Mouse (Mus musculus) MEL (cell line): ENCODE measurements around the gene Fam166a. TPM values are rescaled to one million over a fixed set of nuclear protein-coding genes. Genes with fewer than 3 reads are reported as not detected.

Source experiments
- DNase-seq: peaks from one replicate; pipeline ENCODE4 v3.0.0; 2011; ENCODE audit warnings: low read depth, low spot score
- H3K27ac ChIP-seq: 2 replicates; pipeline ENCODE4 v1.5.1; 2012; ENCODE audit warnings: low read depth, mild to moderate bottlenecking, control low read depth, low read length, moderate library complexity; ENCODE audit not compliant: control insufficient read depth
- H3K27me3 ChIP-seq, 2 experiments: fragments of 150-350 bp in 1 of 2; sonication (generic) in 1 of 2; 2 replicates each; pipeline ENCODE4 v1.6.1; 2012; ENCODE audit warnings: low read length in 2 of 2, mild to moderate bottlenecking in 2 of 2, improper control_type of control experiment in 1 of 2, moderate library complexity in 1 of 2; ENCODE audit not compliant: insufficient read depth in 2 of 2, control insufficient read depth in 1 of 2
- H3K36me3 ChIP-seq, 2 experiments: 2 replicates each; pipeline ENCODE4 v1.6.1; 2012 to 2014; ENCODE audit warnings: low read length in 2 of 2, improper control_type of control experiment in 1 of 2, inconsistent platforms in 1 of 2, mild to moderate bottlenecking in 1 of 2; ENCODE audit not compliant: insufficient read depth in 2 of 2, control insufficient read depth in 1 of 2
- H3K4me1 ChIP-seq, 2 experiments: fragments of 150-350 bp in 1 of 2; sonication (generic) in 1 of 2; 2 replicates each; pipeline ENCODE4 v1.6.1; 2012; ENCODE audit warnings: low read length in 2 of 2, improper control_type of control experiment in 1 of 2, mild to moderate bottlenecking in 1 of 2; ENCODE audit not compliant: insufficient read depth in 2 of 2, control insufficient read depth in 1 of 2
- H3K4me3 ChIP-seq, 2 experiments: fragments of 150-350 bp in 1 of 2; sonication (generic) in 1 of 2; 2 replicates each; pipeline ENCODE4 v1.5.1; 2012; ENCODE audit warnings: low read depth in 2 of 2, low read length in 2 of 2, mild to moderate bottlenecking in 2 of 2, moderate library complexity in 2 of 2, control low read depth in 1 of 2, improper control_type of control experiment in 1 of 2; ENCODE audit not compliant: control insufficient read depth in 1 of 2, insufficient read depth in 1 of 2
- H3K79me2 ChIP-seq: 2 replicates; pipeline ENCODE4 v1.6.1; 2012; ENCODE audit warnings: mild to moderate bottlenecking, low read length, moderate library complexity; ENCODE audit not compliant: control insufficient read depth, poor library complexity, insufficient read depth
- H3K9ac ChIP-seq: 2 replicates; pipeline ENCODE4 v1.6.1; 2012; ENCODE audit warnings: low read depth, mild to moderate bottlenecking, control low read depth, low read length, moderate library complexity; ENCODE audit not compliant: control insufficient read depth, poor library complexity, severe bottlenecking
- H3K9me3 ChIP-seq: fragments of 150-350 bp; sonication (generic); replicated peaks from 2 replicates; pipeline ENCODE4 v1.6.1; 2012; ENCODE audit warnings: mild to moderate bottlenecking, low read length, improper control_type of control experiment, moderate library complexity; ENCODE audit not compliant: insufficient read depth
- BHLHE40 ChIP-seq: IDR thresholded peaks from 2 replicates; pipeline ENCODE4 v1.6.1; 2012; ENCODE audit warnings: low read depth, mild to moderate bottlenecking, inconsistent platforms, low read length, improper control_type of control experiment, borderline replicate concordance
- CHD1 ChIP-seq: IDR thresholded peaks from 2 replicates; pipeline ENCODE4 v1.6.1; 2012; ENCODE audit warnings: low read depth, mild to moderate bottlenecking, inconsistent platforms, low read length, improper control_type of control experiment
- CHD2 ChIP-seq: IDR thresholded peaks from 2 replicates; pipeline ENCODE4 v1.6.1; 2011; ENCODE audit warnings: low read length, improper control_type of control experiment
- CTCF ChIP-seq, 3 experiments: IDR thresholded peaks in 2 of 3; conservative IDR thresholded peaks in 1 of 3; 2 replicates each; pipeline ENCODE4 v1.5.1; 2011 to 2012; ENCODE audit warnings: low read length in 3 of 3, low read depth in 2 of 3, mild to moderate bottlenecking in 2 of 3, improper control_type of control experiment in 1 of 3, inconsistent platforms in 1 of 3, mixed read lengths in 1 of 3, moderate library complexity in 1 of 3; ENCODE audit not compliant: control insufficient read depth in 1 of 3, insufficient read depth in 1 of 3, poor library complexity in 1 of 3, severe bottlenecking in 1 of 3
- E2F4 ChIP-seq: IDR thresholded peaks from 2 replicates; pipeline ENCODE4 v1.6.1; 2011; ENCODE audit warnings: low read depth, low read length, improper control_type of control experiment, borderline replicate concordance
- ELF1 ChIP-seq: IDR thresholded peaks from 2 replicates; pipeline ENCODE4 v1.6.1; 2014; ENCODE audit warnings: low read depth, mild to moderate bottlenecking, inconsistent platforms, low read length, improper control_type of control experiment, moderate library complexity
- EP300 ChIP-seq, 2 experiments: IDR thresholded peaks; 2 replicates each; pipeline ENCODE4 v1.6.1; 2011; ENCODE audit warnings: improper control_type of control experiment in 2 of 2, low read length in 2 of 2, low read depth in 1 of 2, mild to moderate bottlenecking in 1 of 2
- ETS1 ChIP-seq: IDR thresholded peaks from 2 replicates; pipeline ENCODE4 v1.6.1; 2012; ENCODE audit warnings: low read depth, mild to moderate bottlenecking, inconsistent platforms, low read length, improper control_type of control experiment, moderate library complexity
- GABPA ChIP-seq: IDR thresholded peaks from 2 replicates; pipeline ENCODE4 v1.6.1; 2012; ENCODE audit warnings: low read depth, mild to moderate bottlenecking, inconsistent platforms, low read length, improper control_type of control experiment, moderate library complexity
- GATA1 ChIP-seq: IDR thresholded peaks from 2 replicates; pipeline ENCODE4 v1.6.1; 2011; ENCODE audit warnings: low read depth, low read length, improper control_type of control experiment
- HCFC1 ChIP-seq: IDR thresholded peaks from 2 replicates; pipeline ENCODE4 v1.6.1; 2012; ENCODE audit warnings: low read depth, mild to moderate bottlenecking, inconsistent platforms, low read length, improper control_type of control experiment, moderate library complexity
- JUND ChIP-seq: IDR thresholded peaks from 2 replicates; pipeline ENCODE4 v1.6.1; 2011; ENCODE audit warnings: low read depth, mild to moderate bottlenecking, improper control_type of control experiment, low read length
- KAT2A ChIP-seq: conservative IDR thresholded peaks from 2 replicates; pipeline ENCODE4 v1.6.1; 2012; ENCODE audit warnings: low read depth, low read length, improper control_type of control experiment, inconsistent platforms
- MAFK ChIP-seq: IDR thresholded peaks from 2 replicates; pipeline ENCODE4 v1.6.1; 2011; ENCODE audit warnings: low read depth, mild to moderate bottlenecking, low read length, improper control_type of control experiment, borderline replicate concordance
- MAZ ChIP-seq: IDR thresholded peaks from 2 replicates; pipeline ENCODE4 v1.6.1; 2012; ENCODE audit warnings: low read depth, mild to moderate bottlenecking, inconsistent platforms, low read length, improper control_type of control experiment
- MEF2A ChIP-seq: IDR thresholded peaks from 2 replicates; pipeline ENCODE4 v1.6.1; 2014; ENCODE audit warnings: low read depth, mild to moderate bottlenecking, inconsistent platforms, low read length, improper control_type of control experiment; ENCODE audit not compliant: poor library complexity, insufficient replicate concordance, severe bottlenecking; ENCODE audit errors: extremely low read depth
- MXI1 ChIP-seq: IDR thresholded peaks from 2 replicates; pipeline ENCODE4 v1.6.1; 2011; ENCODE audit warnings: mild to moderate bottlenecking, low read depth, low read length, improper control_type of control experiment
- MYB ChIP-seq: IDR thresholded peaks from 2 replicates; pipeline ENCODE4 v1.6.1; 2011; ENCODE audit warnings: mild to moderate bottlenecking, low read depth, low read length, improper control_type of control experiment
- MYC ChIP-seq: IDR thresholded peaks from 2 replicates; pipeline ENCODE4 v1.6.1; 2011; ENCODE audit warnings: low read depth, mild to moderate bottlenecking, low read length, improper control_type of control experiment, moderate library complexity
- NELFE ChIP-seq: IDR thresholded peaks from 2 replicates; pipeline ENCODE4 v1.6.1; 2011; ENCODE audit warnings: low read depth, low read length, improper control_type of control experiment
- NRF1 ChIP-seq: IDR thresholded peaks from 2 replicates; pipeline ENCODE4 v1.6.1; 2014; ENCODE audit warnings: low read depth, mild to moderate bottlenecking, inconsistent platforms, low read length, improper control_type of control experiment, moderate library complexity; ENCODE audit not compliant: poor library complexity, insufficient read depth, severe bottlenecking
- POLR2A ChIP-seq, 2 experiments: IDR thresholded peaks; 2 replicates each; pipeline ENCODE4 v1.6.1; 2011 to 2012; ENCODE audit warnings: low read length in 2 of 2, mild to moderate bottlenecking in 2 of 2, control low read depth in 1 of 2, improper control_type of control experiment in 1 of 2, low read depth in 1 of 2, moderate library complexity in 1 of 2; ENCODE audit not compliant: control insufficient read depth in 1 of 2, insufficient read depth in 1 of 2, poor library complexity in 1 of 2
- POLR2AphosphoS2 ChIP-seq: IDR thresholded peaks from 2 replicates; pipeline ENCODE4 v1.6.1; 2011; ENCODE audit warnings: low read length, improper control_type of control experiment
- POLR2AphosphoS5 ChIP-seq: IDR thresholded peaks from 2 replicates; pipeline ENCODE4 v1.6.1; 2012; ENCODE audit warnings: low read depth, borderline replicate concordance, mild to moderate bottlenecking, inconsistent platforms, low read length, moderate library complexity, mixed read lengths
- SIN3A ChIP-seq: IDR thresholded peaks from 2 replicates; pipeline ENCODE4 v1.6.1; 2012; ENCODE audit warnings: low read length, improper control_type of control experiment, inconsistent platforms
- SMC3 ChIP-seq: IDR thresholded peaks from 2 replicates; pipeline ENCODE4 v1.6.1; 2011; ENCODE audit warnings: low read depth, low read length, improper control_type of control experiment
- TAL1 ChIP-seq: IDR thresholded peaks from 2 replicates; pipeline ENCODE4 v1.6.1; 2012; ENCODE audit warnings: mild to moderate bottlenecking, inconsistent platforms, low read length, moderate library complexity, mixed read lengths
- TBP ChIP-seq: IDR thresholded peaks from 2 replicates; pipeline ENCODE4 v1.8.0; 2011; ENCODE audit warnings: low read depth, low read length, improper control_type of control experiment
- TCF12 ChIP-seq: IDR thresholded peaks from 2 replicates; pipeline ENCODE4 v1.6.1; 2014; ENCODE audit warnings: low read depth, mild to moderate bottlenecking, inconsistent platforms, low read length, improper control_type of control experiment, moderate library complexity
- UBTF ChIP-seq: IDR thresholded peaks from 2 replicates; pipeline ENCODE4 v1.6.1; 2012; ENCODE audit warnings: low read depth, mild to moderate bottlenecking, inconsistent platforms, low read length, improper control_type of control experiment, moderate library complexity, borderline replicate concordance; ENCODE audit not compliant: insufficient read depth
- USF1 ChIP-seq: IDR thresholded peaks from 2 replicates; pipeline ENCODE4 v1.6.1; 2014; ENCODE audit warnings: low read depth, mild to moderate bottlenecking, inconsistent platforms, low read length, improper control_type of control experiment, moderate library complexity
- USF2 ChIP-seq, 2 experiments: IDR thresholded peaks; 2 replicates each; pipeline ENCODE4 v1.6.1; 2011 to 2012; ENCODE audit warnings: improper control_type of control experiment in 2 of 2, low read length in 2 of 2, borderline replicate concordance in 1 of 2, inconsistent platforms in 1 of 2, low read depth in 1 of 2, mild to moderate bottlenecking in 1 of 2; ENCODE audit not compliant: insufficient read depth in 1 of 2
- ZC3H11A ChIP-seq: IDR thresholded peaks from 2 replicates; pipeline ENCODE4 v1.6.1; 2012; ENCODE audit warnings: low read depth, mild to moderate bottlenecking, inconsistent platforms, low read length, improper control_type of control experiment
- ZKSCAN1 ChIP-seq: IDR thresholded peaks from 2 replicates; pipeline ENCODE4 v1.6.1; 2012; ENCODE audit warnings: low read depth, mild to moderate bottlenecking, inconsistent platforms, low read length, improper control_type of control experiment, moderate library complexity
- ZMIZ1 ChIP-seq: IDR thresholded peaks from 2 replicates; pipeline ENCODE4 v1.6.1; 2012; ENCODE audit warnings: low read depth, mild to moderate bottlenecking, inconsistent platforms, low read length, improper control_type of control experiment, moderate library complexity
- ZNF384 ChIP-seq: IDR thresholded peaks from 2 replicates; pipeline ENCODE4 v1.6.1; 2012; ENCODE audit warnings: low read depth, mild to moderate bottlenecking, inconsistent platforms, low read length, improper control_type of control experiment
- polyA plus RNA-seq, 2 experiments: library from polyadenylated mRNA; stranded (reverse) in 1 of 2; unstranded in 1 of 2; fragments of >175 nt in 1 of 2; fragments of >200 nt in 1 of 2; gene quantifications; 2 replicates each; pipeline versions ENCODE4 v1.2.1 to v1.2.4; 2012; ENCODE audit warnings: low replicate concordance in 2 of 2, low read depth in 1 of 2; ENCODE audit not compliant: insufficient read length in 2 of 2, insufficient read depth in 1 of 2, missing spikeins in 1 of 2
- total RNA-seq: library from RNA; depleted of rRNA; stranded (reverse); fragments of 300-350 nt; gene quantifications from 2 replicates; pipeline ENCODE4 v1.2.3, GENCODE M21; 2012

The Fam166a gene
- total and polyA plus RNA-seq, 3 experiments: 1.1 to 15.6 TPM; not detected in 1

- H3K27ac ChIP-seq: peak within 1 kb of the TSS; percentile 69
- peak; percentile 95 for DNase-seq
- peaks cover 0 to 8% of the 10 kb centered on the region in 2 experiments; a peak in 2 of 4 replicates for H3K36me3 ChIP-seq
- H3K27me3 ChIP-seq: no peaks in the 10 kb centered on the region
- H3K9me3 ChIP-seq: no peaks in the 10 kb centered on the region
- H3K4me1 ChIP-seq: peaks cover 2 to 12% of the 10 kb centered on the region in 2 experiments; a peak in 1 of 4 replicates
- H3K4me3 ChIP-seq: peak within 1 kb of the TSS; percentile 87 to 97
- H3K9ac ChIP-seq: peak within 1 kb of the TSS; percentile 96
- peaks cover 20% of the 10 kb centered on the region for H3K79me2 ChIP-seq
- TF ChIP-seq USF1 (no peak), JUND (no peak), BHLHE40 (no peak), USF2 (IDR thresholded peaks at IDR 0.05; ENCODE audit: borderline replicate concordance in 1 of 2, insufficient read depth in 1 of 2, low read depth in 1 of 2, low read length in 2 of 2) (no peak), MAFK (no peak), MYB (no peak), GATA1 (no peak), TAL1 (no peak), ELF1 (peak; percentile 98), CHD1 (no peak), HCFC1 (peak; percentile 96), ZKSCAN1 (no peak), SIN3A (peak; percentile 100), ZMIZ1 (no peak), TBP (peak; percentile 70; the same call in 1 of the 2 replicates), MXI1 (peak; percentile 100), CTCF (IDR thresholded peaks at IDR 0.05 in 2 of 3, conservative IDR thresholded peaks at IDR 0.05 in 1 of 3; ENCODE audit: control insufficient read depth in 1 of 3, insufficient read depth in 1 of 3, low read depth in 2 of 3, low read length in 3 of 3, poor library complexity in 1 of 3, severe bottlenecking in 1 of 3) (no peak), NRF1 (0 out of 2 replicates have a peak, but pooled peaks have one; percentile 18), ZC3H11A (no peak), ZNF384 (no peak), ETS1 (peak; percentile 64; the same call in 1 of the 2 replicates), NELFE (peak; percentile 80), TCF12 (peak; percentile 55; the same call in 1 of the 2 replicates), POLR2AphosphoS5 (no peak), CHD2 (peak; percentile 74), GABPA (no peak), UBTF (no peak), POLR2AphosphoS2 (peak; percentile 65), MAZ (peak; percentile 93; the same call in 1 of the 2 replicates), KAT2A (peak; percentile 74; the same call in 1 of the 2 replicates), POLR2A (IDR thresholded peaks at IDR 0.05; ENCODE audit: control insufficient read depth in 1 of 2, insufficient read depth in 1 of 2, low read depth in 1 of 2, low read length in 2 of 2, poor library complexity in 1 of 2) (peak; percentile 64 to 83; a peak in 3 of 4 replicates), MYC (peak; percentile 91), SMC3 (no peak), E2F4 (no peak), MEF2A (no peak), EP300 (IDR thresholded peaks at IDR 0.05; ENCODE audit: low read depth in 1 of 2, low read length in 2 of 2) (peak in 1 of 2 experiments; percentile 48; a peak in 1 of 4 replicates)
Observed at GRCm38 (mm10) chr2:25255284-25255779, 36.8 kb downstream of the Fam166a start, which contains the start of gene Tmem203. TSS of gene Tmem203 (plus strand) at chr2:25255439.
